Mouse (Mus musculus) liver, embryonic 11.5 days (tissue): Measurements from ENCODE around the gene Nek6. TPM values are rescaled to one million over a fixed set of nuclear protein-coding genes. Genes with fewer than 3 reads are reported as not detected.

ENCODE experiments used
- ATAC-seq: fragments of 200-750 bp; cut with Nextera tagmentation; replicated peaks from 2 replicates; pipeline ENCODE4 v1.8.0; 2017; ENCODE audit warnings: moderate number of reproducible peaks, mild to moderate bottlenecking, moderate TSS enrichment, moderate library complexity; ENCODE audit not compliant: low FRiP score
- DNase-seq: peaks from one replicate; pipeline ENCODE4 v3.0.0-alpha.2; 2017; ENCODE audit warnings: low spot score
- H3K27ac ChIP-seq: fragments of 300-500 bp; sonication (generic); 2 replicates; pipeline ENCODE4 v1.5.1; 2014; ENCODE audit warnings: mild to moderate bottlenecking, low read depth, low read length, control low read depth
- H3K27me3 ChIP-seq: fragments of 300-500 bp; sonication (generic); replicated peaks from 2 replicates; pipeline ENCODE4 v1.6.1; 2014; ENCODE audit warnings: low read length, mixed read lengths; ENCODE audit not compliant: control insufficient read depth, insufficient read depth
- H3K36me3 ChIP-seq: fragments of 300-500 bp; sonication (generic); 2 replicates; pipeline ENCODE4 v1.6.1; 2014; ENCODE audit warnings: mild to moderate bottlenecking, low read length, moderate library complexity, mixed read lengths; ENCODE audit not compliant: control insufficient read depth, insufficient read depth
- H3K4me1 ChIP-seq: fragments of 300-500 bp; sonication (generic); replicated peaks from 2 replicates; pipeline ENCODE4 v1.6.1; 2014; ENCODE audit warnings: low read length, mixed read lengths; ENCODE audit not compliant: control insufficient read depth, insufficient read depth
- H3K4me2 ChIP-seq: fragments of 300-500 bp; sonication (generic); 2 replicates; pipeline ENCODE4 v1.6.1; 2014; ENCODE audit warnings: mild to moderate bottlenecking, control low read depth, moderate library complexity
- H3K4me3 ChIP-seq: fragments of 300-500 bp; sonication (generic); 2 replicates; pipeline ENCODE4 v1.5.1; 2014; ENCODE audit warnings: low read depth, low read length, control low read depth
- H3K9ac ChIP-seq: fragments of 300-500 bp; sonication (generic); 2 replicates; pipeline ENCODE4 v1.6.1; 2014; ENCODE audit warnings: low read depth, low read length, control low read depth
- H3K9me3 ChIP-seq: fragments of 300-500 bp; sonication (generic); 2 replicates; pipeline ENCODE4 v1.6.1; 2016; ENCODE audit warnings: low read length, inconsistent platforms, mixed read lengths; ENCODE audit not compliant: control insufficient read depth
- WGBS: fragments of 180-500 bp; shearing (Covaris S2); extraction: QIAGEN DNeasy Blood & Tissue Kit; methylation state at CpG from one replicate; pipeline ENCODE4 v1.1.7; 2014; 5-methylcytosine and 5-hydroxymethylcytosine counted together
- polyA plus RNA-seq: library from polyadenylated mRNA; unstranded; fragments of >200 nt; fragmentation: Nextera tagmentation; extraction: Ambion mirVana; gene quantifications from 2 replicates; pipeline ENCODE4 v1.2.1, GENCODE M21; 2014

Gene Nek6
- polyA plus RNA-seq, 1 experiment from 2014 or later: 66.2 TPM

GRCm38 (mm10) chr2:38514411-38514810 is 3.0 kb downstream of the Nek6 start:
- H3K27me3 ChIP-seq: peaks cover 3% of the 10 kb centered on the region; the same call in 1 of the 2 replicates
- peaks cover 4% of the 10 kb centered on the region; the same call in 1 of the 2 replicates for H3K36me3 ChIP-seq
- H3K9ac ChIP-seq: no peak overlapping the region
- ATAC-seq (no peak), DNase-seq (no peak)
- H3K4me1 ChIP-seq: peaks cover 19% of the 10 kb centered on the region
- no peaks in the 10 kb centered on the region for H3K9me3 ChIP-seq
- H3K4me3 ChIP-seq: no peak overlapping the region
- H3K4me2 ChIP-seq: no peak overlapping the region
- H3K27ac ChIP-seq: no peak overlapping the region
- WGBS: 39% methylated on average over 7 of the region's 7 CpGs

GRCm38 (mm10) chr2:38515446-38515845 is 4.0 kb downstream of the Nek6 start:
- Histone ChIP-seq H3K4me3 (no peak overlapping the region), H3K27ac (no peak overlapping the region), H3K9ac (no peak overlapping the region), H3K27me3 (peaks cover 3% of the 10 kb centered on the region; the same call in 1 of the 2 replicates), H3K4me2 (no peak overlapping the region), H3K4me1 (peaks cover 19% of the 10 kb centered on the region), H3K9me3 (no peaks in the 10 kb centered on the region), H3K36me3 (peaks cover 4% of the 10 kb centered on the region; the same call in 1 of the 2 replicates)
- ATAC-seq (no peak), DNase-seq (no peak)
- WGBS: 67% methylated on average over 6 of the region's 6 CpGs

GRCm38 (mm10) chr2:38516471-38516870 is 5.0 kb downstream of the Nek6 start:
- ATAC-seq (no peak), DNase-seq (no peak)
- Histone ChIP-seq H3K4me3 (no peak overlapping the region), H3K4me2 (no peak overlapping the region), H3K4me1 (peaks cover 19% of the 10 kb centered on the region), H3K36me3 (peaks cover 4% of the 10 kb centered on the region; the same call in 1 of the 2 replicates), H3K9me3 (no peaks in the 10 kb centered on the region), H3K9ac (no peak overlapping the region), H3K27ac (no peak overlapping the region), H3K27me3 (peaks cover under 1% of the 10 kb centered on the region; the same call in 1 of the 2 replicates)
- 72% methylated on average over 3 of the region's 3 CpGs for whole genome bisulfite sequencing

- WGBS: 71% methylated on average over 6 of the region's 6 CpGs
- no peak overlapping the region for H3K4me2 ChIP-seq
- H3K27ac ChIP-seq: no peak overlapping the region
- H3K36me3 ChIP-seq: peaks cover 4% of the 10 kb centered on the region; the same call in 1 of the 2 replicates
- DNase-seq: no peak
- H3K9ac ChIP-seq: no peak overlapping the region
- H3K27me3 ChIP-seq: no peaks in the 10 kb centered on the region
- peaks cover 22% of the 10 kb centered on the region for H3K4me1 ChIP-seq
- no peak overlapping the region for H3K4me3 ChIP-seq
- no peak for ATAC-seq
- H3K9me3 ChIP-seq: no peaks in the 10 kb centered on the region
Observed at GRCm38 (mm10) chr2:38517045-38517444, 5.6 kb downstream of the Nek6 start.

GRCm38 (mm10) chr2:38518719-38519118 is 7.3 kb downstream of the Nek6 start:
- H3K4me2 ChIP-seq: no peak overlapping the region
- whole genome bisulfite sequencing: 87% methylated on average over 5 of the region's 5 CpGs
- no peak overlapping the region for H3K4me3 ChIP-seq
- no peaks in the 10 kb centered on the region for H3K27me3 ChIP-seq
- DNase-seq (no peak), ATAC-seq (no peak)
- no peak overlapping the region for H3K27ac ChIP-seq
- peaks cover 4% of the 10 kb centered on the region; the same call in 1 of the 2 replicates for H3K36me3 ChIP-seq
- H3K9ac ChIP-seq: no peak overlapping the region
- peaks cover 20% of the 10 kb centered on the region for H3K4me1 ChIP-seq
- no peaks in the 10 kb centered on the region for H3K9me3 ChIP-seq

- H3K27me3 ChIP-seq: no peaks in the 10 kb centered on the region
- no peaks in the 10 kb centered on the region for H3K9me3 ChIP-seq
- ATAC-seq: no peak
- peaks cover 4% of the 10 kb centered on the region; the same call in 1 of the 2 replicates for H3K36me3 ChIP-seq
- no peak overlapping the region for H3K4me2 ChIP-seq
- no peak overlapping the region for H3K9ac ChIP-seq
- WGBS: 74% methylated on average over 11 of the region's 11 CpGs
- no peak overlapping the region for H3K27ac ChIP-seq
- no peak for DNase-seq
- H3K4me1 ChIP-seq: peaks cover 22% of the 10 kb centered on the region
- no peak overlapping the region for H3K4me3 ChIP-seq
Observed at GRCm38 (mm10) chr2:38519934-38520333, 8.5 kb downstream of the Nek6 start.

- Histone ChIP-seq H3K9ac (no peak overlapping the region), H3K36me3 (no peaks in the 10 kb centered on the region), H3K4me1 (peaks cover 24% of the 10 kb centered on the region), H3K4me3 (no peak overlapping the region), H3K4me2 (no peak overlapping the region), H3K27me3 (no peaks in the 10 kb centered on the region), H3K27ac (no peak overlapping the region), H3K9me3 (no peaks in the 10 kb centered on the region)
- ATAC-seq (no peak), DNase-seq (no peak)
- WGBS: 90% methylated on average over 12 of the region's 12 CpGs
Observed at GRCm38 (mm10) chr2:38521618-38522017, 10.2 kb downstream of the Nek6 start.

GRCm38 (mm10) chr2:38522354-38522753 is 10.9 kb downstream of the Nek6 start:
- ATAC-seq (no peak), DNase-seq (no peak)
- H3K9me3 ChIP-seq: no peaks in the 10 kb centered on the region
- H3K4me1 ChIP-seq: peaks cover 24% of the 10 kb centered on the region
- no peak overlapping the region for H3K4me2 ChIP-seq
- no peaks in the 10 kb centered on the region for H3K36me3 ChIP-seq
- 62% methylated on average over 2 of the region's 2 CpGs for WGBS
- no peak overlapping the region for H3K9ac ChIP-seq
- no peak overlapping the region for H3K4me3 ChIP-seq
- H3K27ac ChIP-seq: no peak overlapping the region
- no peaks in the 10 kb centered on the region for H3K27me3 ChIP-seq

- 77% methylated on average over 10 of the region's 10 CpGs for WGBS
- no peak overlapping the region for H3K4me2 ChIP-seq
- no peak for ATAC-seq
- no peak for DNase-seq
- no peaks in the 10 kb centered on the region for H3K9me3 ChIP-seq
- no peak overlapping the region for H3K9ac ChIP-seq
- no peaks in the 10 kb centered on the region for H3K36me3 ChIP-seq
- H3K27ac ChIP-seq: no peak overlapping the region
- H3K4me3 ChIP-seq: no peak overlapping the region
- H3K27me3 ChIP-seq: no peaks in the 10 kb centered on the region
- H3K4me1 ChIP-seq: peaks cover 24% of the 10 kb centered on the region
Observed at GRCm38 (mm10) chr2:38523781-38524445, 12.5 kb downstream of the Nek6 start.
